Mouse (Mus musculus): ENCODE results near the gene Tas2r121. TPM values are rescaled to one million over a fixed set of nuclear protein-coding genes. Genes with fewer than 3 reads are reported as not detected.
"Not testable (repeated sequence)": the region's sequence is repeated elsewhere in the genome, so short reads cannot be mapped to it uniquely, and the experiment has no call there.

Gene Tas2r121
- not detected in 2 replicates for polyA plus RNA-seq (2014; fragmentation: Nextera tagmentation; extraction: Ambion mirVana)

DNA sequence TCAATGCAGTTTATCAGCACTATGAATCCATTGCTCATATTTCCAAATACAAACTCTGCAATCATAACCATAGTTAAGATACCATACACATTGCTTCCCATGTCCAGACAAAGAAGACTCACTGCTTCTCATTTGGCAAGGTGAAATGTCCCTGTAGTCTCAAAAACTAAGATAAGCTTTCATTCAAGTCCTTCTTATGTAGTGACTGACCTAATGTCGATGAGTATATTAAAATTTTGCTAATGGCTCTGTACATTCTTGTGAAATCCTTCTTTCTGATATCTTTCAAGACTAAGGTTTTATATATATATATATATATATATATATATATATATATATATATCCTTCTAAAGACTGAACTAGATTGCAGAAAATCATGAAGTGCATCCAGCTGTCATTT lies at the start of gene Tas2r121:
Gene Tas2r121 (minus strand): TSS at position 101 of the 400 bp plus-strand sequence.
- H3K9ac ChIP-seq (ENCODE audit: low read length), result no peak within 1 kb of the TSS
- no peaks in the 10 kb centered on the region for H3K27me3 ChIP-seq (replicated peaks; ENCODE audit: control insufficient read depth, insufficient read depth, low read length)
- H3K4me3 ChIP-seq (ENCODE audit: low read depth, low read length), result no peak within 1 kb of the TSS
- H3K4me1 ChIP-seq (ENCODE audit: control insufficient read depth, insufficient read depth, low read length), result no peaks in the 10 kb centered on the region
- DNase-seq (ENCODE audit: low spot score), result no peak
- H3K4me2 ChIP-seq (ENCODE audit: low read length), result no peak within 1 kb of the TSS
- no peaks in the 10 kb centered on the region for H3K36me3 ChIP-seq (ENCODE audit: control insufficient read depth, insufficient read depth, low read length)
- 78% methylated on average over 1 of the region's 1 CpGs for WGBS
- H3K27ac ChIP-seq (ENCODE audit: low read depth, low read length), result no peak within 1 kb of the TSS
- no peak for ATAC-seq
- H3K9me3 ChIP-seq (replicated peaks; ENCODE audit: control insufficient read depth, low read length), result 0 out of 2 replicates have a peak, but pooled peaks cover 2% of the 10 kb centered on the region

GRCm38 (mm10) chr6:132750206-132750605 lies 49.4 kb upstream of the Tas2r121 start:
- Histone ChIP-seq H3K9ac (ENCODE audit: low read length) (no peak overlapping the region), H3K27me3 (replicated peaks; ENCODE audit: control insufficient read depth, insufficient read depth, low read length) (no peaks in the 10 kb centered on the region), H3K4me2 (ENCODE audit: low read length) (no peak overlapping the region), H3K9me3 (replicated peaks; ENCODE audit: control insufficient read depth, low read length) (no peaks in the 10 kb centered on the region), H3K27ac (ENCODE audit: low read depth, low read length) (no peak overlapping the region), H3K36me3 (ENCODE audit: control insufficient read depth, insufficient read depth, low read length) (no peaks in the 10 kb centered on the region), H3K4me3 (ENCODE audit: low read depth, low read length) (no peak overlapping the region), H3K4me1 (ENCODE audit: control insufficient read depth, insufficient read depth, low read length) (no peaks in the 10 kb centered on the region)
- no peak for DNase-seq (ENCODE audit: low spot score)
- no peak for ATAC-seq
- 88% methylated on average over 2 of the region's 2 CpGs for WGBS

DNA sequence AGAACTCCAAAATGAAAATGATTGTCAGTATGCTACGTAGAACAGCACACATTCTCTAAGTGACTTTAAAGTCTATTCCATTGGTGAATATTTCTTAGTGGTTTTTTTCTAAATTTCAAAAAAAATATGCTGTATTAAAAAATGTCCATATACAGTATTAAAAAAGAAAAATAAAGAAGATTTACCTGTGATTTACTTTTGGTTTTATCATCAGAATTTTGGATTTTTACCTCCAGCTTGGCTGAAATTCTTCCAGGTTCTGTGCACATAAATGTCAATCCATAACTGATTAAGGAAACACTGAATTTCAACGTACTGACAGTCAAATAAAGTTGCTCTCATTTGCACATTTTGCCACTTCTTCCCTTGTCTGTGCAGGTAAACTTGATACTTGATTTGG lies 37.1 kb upstream of the Tas2r121 start, which contains the start of gene Tas2r115:
Gene Tas2r115 (minus strand): TSS at position 101 of the 400 bp plus-strand sequence.
- Histone ChIP-seq H3K4me1 (ENCODE audit: control insufficient read depth, insufficient read depth, low read length) (no peaks in the 10 kb centered on the region), H3K4me3 (ENCODE audit: low read depth, low read length) (no peak within 1 kb of the TSS), H3K9me3 (replicated peaks; ENCODE audit: control insufficient read depth, low read length) (no peaks in the 10 kb centered on the region), H3K27ac (ENCODE audit: low read depth, low read length) (no peak within 1 kb of the TSS), H3K4me2 (ENCODE audit: low read length) (no peak within 1 kb of the TSS), H3K9ac (ENCODE audit: low read length) (no peak within 1 kb of the TSS), H3K27me3 (replicated peaks; ENCODE audit: control insufficient read depth, insufficient read depth, low read length) (no peaks in the 10 kb centered on the region), H3K36me3 (ENCODE audit: control insufficient read depth, insufficient read depth, low read length) (no peaks in the 10 kb centered on the region)
- DNase-seq (ENCODE audit: low spot score), result no peak
- ATAC-seq, result no peak
- 76% methylated on average over 2 of the region's 2 CpGs for WGBS

GRCm38 (mm10) chr6:132711828-132712227 lies 11.0 kb upstream of the Tas2r121 start, which contains the start of gene Tas2r122:
Tas2r122 (minus strand) TSS chr6:132711928.
- H3K4me3 ChIP-seq (ENCODE audit: low read depth, low read length), result no peak within 1 kb of the TSS
- ATAC-seq (no peak), DNase-seq (ENCODE audit: low spot score) (no peak)
- no peaks in the 10 kb centered on the region for H3K36me3 ChIP-seq (ENCODE audit: control insufficient read depth, insufficient read depth, low read length)
- no peaks in the 10 kb centered on the region for H3K27me3 ChIP-seq (replicated peaks; ENCODE audit: control insufficient read depth, insufficient read depth, low read length)
- H3K27ac ChIP-seq (ENCODE audit: low read depth, low read length), result no peak within 1 kb of the TSS
- WGBS, result 86% methylated on average over 3 of the region's 3 CpGs
- no peaks in the 10 kb centered on the region for H3K9me3 ChIP-seq (replicated peaks; ENCODE audit: control insufficient read depth, low read length)
- H3K4me1 ChIP-seq (ENCODE audit: control insufficient read depth, insufficient read depth, low read length), result no peaks in the 10 kb centered on the region
- H3K9ac ChIP-seq (ENCODE audit: low read length), result no peak within 1 kb of the TSS
- H3K4me2 ChIP-seq (ENCODE audit: low read length), result no peak within 1 kb of the TSS

DNA sequence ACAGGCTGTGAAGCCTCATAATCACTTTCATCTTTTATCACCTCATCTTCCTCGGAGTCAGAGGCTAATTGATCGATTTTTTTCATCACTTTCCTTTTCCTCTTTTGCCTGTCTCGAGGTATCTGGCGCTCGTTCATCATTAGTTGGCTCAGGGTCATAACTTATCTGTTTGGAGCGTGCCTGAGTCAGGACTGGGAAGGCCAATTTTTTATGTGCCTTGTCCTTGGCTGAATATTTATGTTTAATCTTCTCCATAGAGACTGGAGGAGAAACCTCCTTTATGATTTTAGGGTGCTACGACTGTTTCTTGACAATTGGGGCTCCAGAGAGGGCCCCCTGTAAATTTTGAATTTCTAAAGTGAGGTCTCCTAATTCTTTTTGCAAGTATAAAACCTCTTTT lies 9.2 kb downstream of the Tas2r121 start:
- not testable (repeated sequence) for ATAC-seq; H3K9me3 ChIP-seq (replicated peaks; ENCODE audit: control insufficient read depth, low read length); H3K27me3 ChIP-seq (replicated peaks; ENCODE audit: control insufficient read depth, insufficient read depth, low read length); DNase-seq (ENCODE audit: low spot score); H3K27ac ChIP-seq (ENCODE audit: low read depth, low read length); H3K36me3 ChIP-seq (ENCODE audit: control insufficient read depth, insufficient read depth, low read length); H3K4me1 ChIP-seq (ENCODE audit: control insufficient read depth, insufficient read depth, low read length); H3K4me2 ChIP-seq (ENCODE audit: low read length); H3K4me3 ChIP-seq (ENCODE audit: low read depth, low read length); H3K9ac ChIP-seq (ENCODE audit: low read length)
- WGBS, result 89% methylated on average over 7 of the region's 7 CpGs

- H3K9ac ChIP-seq (ENCODE audit: low read length), result no peak within 1 kb of the TSS
- ATAC-seq (no peak), DNase-seq (ENCODE audit: low spot score) (no peak)
- no peak within 1 kb of the TSS for H3K27ac ChIP-seq (ENCODE audit: low read depth, low read length)
- H3K27me3 ChIP-seq (replicated peaks; ENCODE audit: control insufficient read depth, insufficient read depth, low read length), result no peaks in the 10 kb centered on the region
- H3K4me1 ChIP-seq (ENCODE audit: control insufficient read depth, insufficient read depth, low read length), result no peaks in the 10 kb centered on the region
- no peak within 1 kb of the TSS for H3K4me2 ChIP-seq (ENCODE audit: low read length)
- H3K36me3 ChIP-seq (ENCODE audit: control insufficient read depth, insufficient read depth, low read length), result no peaks in the 10 kb centered on the region
- no peaks in the 10 kb centered on the region for H3K9me3 ChIP-seq (replicated peaks; ENCODE audit: control insufficient read depth, low read length)
- H3K4me3 ChIP-seq (ENCODE audit: low read depth, low read length), result no peak within 1 kb of the TSS
These were observed 44.2 kb downstream of the Tas2r121 start, which contains the start of gene Tas2r120 for GRCm38 (mm10) chr6:132656653-132657052. Tas2r120 (plus strand) TSS chr6:132656953.

DNA sequence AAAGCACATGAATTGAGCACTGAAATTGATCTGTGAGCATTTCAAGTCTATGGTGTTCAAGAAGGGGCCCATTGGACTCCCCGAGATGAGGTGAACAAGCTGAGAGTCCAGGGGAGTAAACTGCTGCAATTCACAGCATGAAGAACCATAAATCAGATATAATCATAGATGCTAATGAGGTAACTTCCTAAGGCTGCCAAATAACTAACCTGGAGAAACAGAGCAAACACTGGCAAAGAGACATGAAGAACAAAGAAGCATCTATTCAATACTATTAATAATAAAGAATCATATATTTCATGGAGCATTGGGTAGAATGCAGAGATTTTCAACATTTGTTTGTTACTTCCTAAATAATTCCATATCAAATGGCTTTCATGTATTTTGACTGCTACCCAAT lies 49.4 kb downstream of the Tas2r121 start, which contains the start of gene A630073D07Rik:
Gene A630073D07Rik (minus strand): TSS at position 101 of the 400 bp plus-strand sequence.
- Histone ChIP-seq H3K36me3 (ENCODE audit: control insufficient read depth, insufficient read depth, low read length) (no peaks in the 10 kb centered on the region), H3K9ac (ENCODE audit: low read length) (no peak within 1 kb of the TSS), H3K4me2 (ENCODE audit: low read length) (no peak within 1 kb of the TSS), H3K27me3 (replicated peaks; ENCODE audit: control insufficient read depth, insufficient read depth, low read length) (no peaks in the 10 kb centered on the region), H3K27ac (ENCODE audit: low read depth, low read length) (no peak within 1 kb of the TSS), H3K9me3 (replicated peaks; ENCODE audit: control insufficient read depth, low read length) (no peaks in the 10 kb centered on the region), H3K4me1 (ENCODE audit: control insufficient read depth, insufficient read depth, low read length) (no peaks in the 10 kb centered on the region), H3K4me3 (ENCODE audit: low read depth, low read length) (no peak within 1 kb of the TSS)
- no peak for DNase-seq (ENCODE audit: low spot score)
- 91% methylated on average over 1 of the region's 1 CpGs for WGBS
- no peak for ATAC-seq

Other genes starting within 250 kb of the Tas2r121 start
- not detected in 2 replicates for gene Prh1, start 131.2 kb downstream of the Tas2r121 start, polyA plus RNA-seq (2014; fragmentation: Nextera tagmentation; extraction: Ambion mirVana)
- gene Prp2, start 105.1 kb downstream of the Tas2r121 start, polyA plus RNA-seq (2014; fragmentation: Nextera tagmentation; extraction: Ambion mirVana), result not detected in 2 replicates
- gene A630073D07Rik, start 49.5 kb downstream of the Tas2r121 start, polyA plus RNA-seq (2014; fragmentation: Nextera tagmentation; extraction: Ambion mirVana), result not detected in 2 replicates
- gene Tas2r120, start 44.1 kb downstream of the Tas2r121 start, polyA plus RNA-seq (2014; fragmentation: Nextera tagmentation; extraction: Ambion mirVana), result not detected in 2 replicates
- gene Tas2r122, start 10.9 kb upstream of the Tas2r121 start, polyA plus RNA-seq (2014; fragmentation: Nextera tagmentation; extraction: Ambion mirVana), result not detected in 2 replicates
- not detected in 2 replicates for gene Tas2r115, start 37.0 kb upstream of the Tas2r121 start, polyA plus RNA-seq (2014; fragmentation: Nextera tagmentation; extraction: Ambion mirVana)
- not detected in 2 replicates for gene Tas2r124, start 53.7 kb upstream of the Tas2r121 start, polyA plus RNA-seq (2014; fragmentation: Nextera tagmentation; extraction: Ambion mirVana)
- not detected in 2 replicates for gene Tas2r102, start 61.1 kb upstream of the Tas2r121 start, polyA plus RNA-seq (2014; fragmentation: Nextera tagmentation; extraction: Ambion mirVana)
- gene Tas2r136, start 77.2 kb upstream of the Tas2r121 start, polyA plus RNA-seq (2014; fragmentation: Nextera tagmentation; extraction: Ambion mirVana), result not detected in 2 replicates
- not detected in 2 replicates for gene Tas2r117, start 101.8 kb upstream of the Tas2r121 start, polyA plus RNA-seq (2014; fragmentation: Nextera tagmentation; extraction: Ambion mirVana)
- gene Tas2r123, start 146.1 kb upstream of the Tas2r121 start, polyA plus RNA-seq (2014; fragmentation: Nextera tagmentation; extraction: Ambion mirVana), result not detected in 2 replicates
- not detected in 2 replicates for gene Tas2r116, start 154.4 kb upstream of the Tas2r121 start, polyA plus RNA-seq (2014; fragmentation: Nextera tagmentation; extraction: Ambion mirVana)
- not detected in 2 replicates for gene Tas2r110, start 167.0 kb upstream of the Tas2r121 start, polyA plus RNA-seq (2014; fragmentation: Nextera tagmentation; extraction: Ambion mirVana)
- not detected in 2 replicates for gene Tas2r113, start 192.0 kb upstream of the Tas2r121 start, polyA plus RNA-seq (2014; fragmentation: Nextera tagmentation; extraction: Ambion mirVana)
- gene Tas2r125, start 208.6 kb upstream of the Tas2r121 start, polyA plus RNA-seq (2014; fragmentation: Nextera tagmentation; extraction: Ambion mirVana), result not detected in 2 replicates

Measured in forebrain, embryonic 14.5 days (tissue).